Mouse (Mus musculus): ENCODE data around the gene Ceacam1. TPM values are rescaled to one million over a fixed set of nuclear protein-coding genes. Genes with fewer than 3 reads are reported as not detected.
"Not testable (repeated sequence)": the region's sequence is repeated elsewhere in the genome, so short reads cannot be mapped to it uniquely, and the experiment has no call there.

Ceacam1 gene
- 0.79 TPM in 2 replicates for polyA plus RNA-seq (2016; fragmentation: Nextera tagmentation; extraction: Ambion mirVana)

GRCm38 (mm10) chr7:25477091-25477751 lies at the start of gene Ceacam1:
TSS of gene Ceacam1 (minus strand) at chr7:25477603.
- H3K27ac ChIP-seq, result 0 out of 2 replicates have a peak within 1 kb of the TSS, but pooled peaks have one; percentile 7
- H3K4me3 ChIP-seq (replicated peaks); H3K27me3 ChIP-seq; H3K36me3 ChIP-seq; H3K9me3 ChIP-seq; H3K9ac ChIP-seq (replicated peaks); ATAC-seq (ENCODE audit: insufficient number of reproducible peaks, insufficient read depth, low FRiP score, low TSS enrichment, low read depth); H3K4me1 ChIP-seq (replicated peaks); H3K4me2 ChIP-seq: not testable (repeated sequence)
- 22% methylated on average over 5 of the region's 5 CpGs for WGBS

- 63% methylated on average over 3 of the region's 5 CpGs for WGBS
- ATAC-seq (ENCODE audit: insufficient number of reproducible peaks, insufficient read depth, low FRiP score, low TSS enrichment, low read depth), result not testable (repeated sequence)
Observed at GRCm38 (mm10) chr7:25516070-25516777, 38.8 kb upstream of the Ceacam1 start.

DNA sequence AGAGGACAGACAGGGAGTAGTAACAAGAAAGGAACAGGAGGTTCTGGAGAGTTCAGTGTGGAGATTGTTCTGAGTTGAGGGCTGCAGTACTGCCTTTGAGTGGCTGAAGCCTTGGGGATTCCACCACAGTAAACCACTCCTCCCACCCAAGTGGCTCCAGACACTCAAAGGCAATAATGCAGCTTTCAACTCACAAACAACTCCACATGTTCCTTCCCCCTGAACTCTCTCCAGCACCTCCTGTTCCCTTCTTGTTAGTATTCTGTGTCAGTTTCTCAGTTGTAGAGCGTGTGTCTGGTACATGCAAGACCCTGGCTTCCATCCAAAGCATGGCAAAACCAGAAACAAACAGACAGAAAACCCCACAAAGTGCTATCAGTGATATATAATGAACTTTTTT lies 38.3 kb upstream of the Ceacam1 start:
- not testable (repeated sequence) for H3K27ac ChIP-seq; H3K36me3 ChIP-seq; H3K4me3 ChIP-seq (replicated peaks); H3K4me2 ChIP-seq; H3K9me3 ChIP-seq; H3K9ac ChIP-seq (replicated peaks); H3K4me1 ChIP-seq (replicated peaks); ATAC-seq (ENCODE audit: insufficient number of reproducible peaks, insufficient read depth, low FRiP score, low TSS enrichment, low read depth); H3K27me3 ChIP-seq
- WGBS, result 56% methylated on average over 1 of the region's 1 CpGs

More at GRCm38 (mm10) chr7:25516070-25516777, 38.8 kb upstream of the Ceacam1 start:
- H3K4me2 ChIP-seq; H3K4me1 ChIP-seq (replicated peaks); H3K4me3 ChIP-seq (replicated peaks); H3K27me3 ChIP-seq; H3K27ac ChIP-seq; H3K9me3 ChIP-seq; H3K9ac ChIP-seq (replicated peaks); H3K36me3 ChIP-seq: not testable (repeated sequence)

DNA sequence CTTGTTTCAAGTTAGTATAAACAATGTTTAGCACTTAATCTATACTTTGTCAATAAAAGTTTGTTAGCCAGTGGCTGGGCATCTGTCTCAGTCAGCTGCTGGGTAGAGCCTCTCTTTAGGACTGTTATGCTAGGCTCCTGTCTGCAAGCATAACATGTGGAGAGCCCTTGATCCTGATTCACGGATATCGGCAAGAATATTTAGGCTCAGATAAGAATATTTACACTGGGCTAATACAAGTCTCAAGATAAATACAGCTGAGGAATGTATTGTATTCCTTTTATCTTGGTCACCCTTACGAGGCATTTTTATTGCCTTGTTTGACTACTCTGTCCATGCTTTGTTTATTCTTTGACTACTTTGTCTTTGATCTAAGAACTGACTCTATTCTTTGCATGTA lies 32.5 kb upstream of the Ceacam1 start:
- Histone ChIP-seq H3K4me1 (replicated peaks) (no peaks in the 10 kb centered on the region), H3K4me2 (no peak overlapping the region), H3K4me3 (replicated peaks) (no peak overlapping the region), H3K27ac (no peak overlapping the region), H3K36me3 (no peaks in the 10 kb centered on the region), H3K9me3 (no peaks in the 10 kb centered on the region), H3K27me3 (no peaks in the 10 kb centered on the region), H3K9ac (replicated peaks) (no peak overlapping the region)
- ATAC-seq (ENCODE audit: insufficient number of reproducible peaks, insufficient read depth, low FRiP score, low TSS enrichment, low read depth), result no peak
- WGBS, result 22% methylated on average over 3 of the region's 3 CpGs

GRCm38 (mm10) chr7:25494649-25495048 lies 17.2 kb upstream of the Ceacam1 start:
- WGBS, result 85% methylated on average over 1 of the region's 1 CpGs
- H3K36me3 ChIP-seq, result no peaks in the 10 kb centered on the region
- H3K27me3 ChIP-seq, result no peaks in the 10 kb centered on the region
- H3K4me3 ChIP-seq (replicated peaks), result no peak overlapping the region
- no peaks in the 10 kb centered on the region for H3K4me1 ChIP-seq (replicated peaks)
- H3K9me3 ChIP-seq, result no peaks in the 10 kb centered on the region
- no peak overlapping the region for H3K4me2 ChIP-seq
- H3K9ac ChIP-seq (replicated peaks), result no peak overlapping the region
- no peak for ATAC-seq (ENCODE audit: insufficient number of reproducible peaks, insufficient read depth, low FRiP score, low TSS enrichment, low read depth)
- H3K27ac ChIP-seq, result no peak overlapping the region

GRCm38 (mm10) chr7:25490698-25491097 lies 13.3 kb upstream of the Ceacam1 start:
- H3K9me3 ChIP-seq; H3K27me3 ChIP-seq; H3K27ac ChIP-seq; H3K4me3 ChIP-seq (replicated peaks); H3K4me1 ChIP-seq (replicated peaks); H3K4me2 ChIP-seq; H3K36me3 ChIP-seq; H3K9ac ChIP-seq (replicated peaks); ATAC-seq (ENCODE audit: insufficient number of reproducible peaks, insufficient read depth, low FRiP score, low TSS enrichment, low read depth): not testable (repeated sequence)
- no CpG with 5 or more reads among the region's 1 CpGs for WGBS

DNA sequence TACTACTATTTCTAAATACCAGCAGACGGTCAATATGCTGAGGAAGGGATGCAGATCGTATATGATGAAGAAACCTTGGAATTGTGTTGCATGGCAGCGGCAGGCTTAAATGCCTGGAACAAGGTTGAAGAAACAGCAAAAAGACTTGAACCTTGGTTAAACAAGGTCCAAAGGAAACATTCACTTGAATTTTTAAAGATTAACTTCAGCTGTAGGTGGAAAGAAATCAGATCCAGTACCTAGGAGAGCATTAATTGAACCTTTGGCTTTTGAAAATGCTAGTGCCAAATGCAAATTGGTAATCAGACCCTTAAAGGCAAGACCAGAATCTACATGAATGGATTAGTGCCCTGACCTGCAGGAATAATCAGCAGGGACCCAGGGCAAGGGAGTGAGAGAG lies 12.0 kb upstream of the Ceacam1 start:
- H3K36me3 ChIP-seq; H3K9ac ChIP-seq (replicated peaks); H3K27me3 ChIP-seq; H3K9me3 ChIP-seq; H3K4me1 ChIP-seq (replicated peaks); H3K27ac ChIP-seq; H3K4me2 ChIP-seq; H3K4me3 ChIP-seq (replicated peaks); ATAC-seq (ENCODE audit: insufficient number of reproducible peaks, insufficient read depth, low FRiP score, low TSS enrichment, low read depth): not testable (repeated sequence)
- WGBS, result 89% methylated on average over 3 of the region's 3 CpGs

- WGBS, result 27% methylated on average over 1 of the region's 1 CpGs
- Histone ChIP-seq H3K4me3 (replicated peaks) (no peak overlapping the region), H3K4me1 (replicated peaks) (no peaks in the 10 kb centered on the region), H3K4me2 (no peak overlapping the region), H3K27me3 (no peaks in the 10 kb centered on the region), H3K9ac (replicated peaks) (no peak overlapping the region), H3K36me3 (no peaks in the 10 kb centered on the region), H3K27ac (no peak overlapping the region), H3K9me3 (no peaks in the 10 kb centered on the region)
- ATAC-seq (ENCODE audit: insufficient number of reproducible peaks, insufficient read depth, low FRiP score, low TSS enrichment, low read depth), result no peak
Observed at GRCm38 (mm10) chr7:25486186-25486585, 8.8 kb upstream of the Ceacam1 start.

DNA sequence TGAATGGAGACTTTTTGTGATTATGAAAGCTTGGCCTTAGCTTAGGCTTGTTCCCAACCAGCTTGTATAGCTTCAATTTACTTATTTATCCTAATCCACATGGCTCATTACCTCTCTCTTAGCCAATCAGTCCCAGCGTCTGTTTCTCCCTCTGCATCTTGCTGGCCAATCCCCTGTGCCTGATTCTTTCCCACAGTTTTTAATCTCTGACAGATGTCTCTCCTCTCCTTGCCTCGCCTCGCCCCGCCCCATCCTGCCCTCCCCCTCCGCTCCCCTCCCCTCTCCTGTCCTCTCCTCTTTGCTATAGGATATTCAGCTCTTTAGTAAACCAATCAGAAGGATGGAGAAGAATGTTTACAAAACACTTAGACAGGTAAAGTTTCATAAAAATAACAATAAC lies 7.7 kb upstream of the Ceacam1 start:
- no peaks in the 10 kb centered on the region for H3K27me3 ChIP-seq
- H3K36me3 ChIP-seq, result no peaks in the 10 kb centered on the region
- no peak overlapping the region for H3K4me3 ChIP-seq (replicated peaks)
- H3K4me2 ChIP-seq, result no peak overlapping the region
- H3K9ac ChIP-seq (replicated peaks), result no peak overlapping the region
- WGBS, result 62% methylated on average over 5 of the region's 5 CpGs
- H3K4me1 ChIP-seq (replicated peaks), result no peaks in the 10 kb centered on the region
- no peak for ATAC-seq (ENCODE audit: insufficient number of reproducible peaks, insufficient read depth, low FRiP score, low TSS enrichment, low read depth)
- no peak overlapping the region for H3K27ac ChIP-seq
- H3K9me3 ChIP-seq, result no peaks in the 10 kb centered on the region

GRCm38 (mm10) chr7:25483133-25483735 lies 5.8 kb upstream of the Ceacam1 start:
- no peak overlapping the region for H3K4me2 ChIP-seq
- H3K36me3 ChIP-seq, result no peaks in the 10 kb centered on the region
- H3K9me3 ChIP-seq, result no peaks in the 10 kb centered on the region
- no peak overlapping the region for H3K9ac ChIP-seq (replicated peaks)
- 82% methylated on average over 8 of the region's 8 CpGs for WGBS
- no peaks in the 10 kb centered on the region for H3K27me3 ChIP-seq
- no peak overlapping the region for H3K4me3 ChIP-seq (replicated peaks)
- no peaks in the 10 kb centered on the region for H3K4me1 ChIP-seq (replicated peaks)
- no peak for ATAC-seq (ENCODE audit: insufficient number of reproducible peaks, insufficient read depth, low FRiP score, low TSS enrichment, low read depth)
- no peak overlapping the region for H3K27ac ChIP-seq

- not testable (repeated sequence) for H3K9ac ChIP-seq (replicated peaks); H3K4me1 ChIP-seq (replicated peaks); H3K27ac ChIP-seq; H3K4me3 ChIP-seq (replicated peaks); H3K27me3 ChIP-seq; ATAC-seq (ENCODE audit: insufficient number of reproducible peaks, insufficient read depth, low FRiP score, low TSS enrichment, low read depth); H3K4me2 ChIP-seq; H3K36me3 ChIP-seq; H3K9me3 ChIP-seq
- WGBS, result 53% methylated on average over 8 of the region's 8 CpGs
Observed at GRCm38 (mm10) chr7:25480791-25481190, 3.4 kb upstream of the Ceacam1 start.
